Mouse (Mus musculus): ENCODE measurements around the gene Specc1. TPM values are rescaled to one million over a fixed set of nuclear protein-coding genes. Genes with fewer than 3 reads are reported as not detected.
A peak's percentile ranks its signal among the peaks of the same experiment; 100 is the strongest.

Specc1 gene
- total RNA-seq, 1 experiment, result 19.9 TPM

GRCm38 (mm10) chr11:61981285-61981684, 24.7 kb downstream of the Specc1 start:
- no peak for TF ChIP-seq MAFK (IDR thresholded peaks at IDR 0.05; ENCODE audit: insufficient read depth, low read depth, low read length)
- no peaks in the 10 kb centered on the region for H3K36me3 ChIP-seq (ENCODE audit: control insufficient read depth, insufficient read depth, low read length, poor library complexity, severe bottlenecking)
- no peak overlapping the region for H3K27ac ChIP-seq (ENCODE audit: insufficient read depth, low read depth, low read length, poor library complexity, severe bottlenecking)
- in situ Hi-C loops (cut with MboI; ENCODE audit: low sequenced_read_pairs in 2 of 2, unreplicated experiment in 2 of 2), result no loop called here
- no peak overlapping the region for H3K9ac ChIP-seq (ENCODE audit: insufficient read depth, low read depth, low read length, poor library complexity, severe bottlenecking)
- peak; percentile 43 for DNase-seq (ENCODE audit: low read depth, low spot score)
- H3K4me3 ChIP-seq (ENCODE audit: insufficient read depth in 1 of 2, low read depth in 1 of 2, low read length in 2 of 2, poor library complexity in 1 of 2, severe bottlenecking in 1 of 2), result no peak overlapping the region
- H3K4me1 ChIP-seq (ENCODE audit: control insufficient read depth in 2 of 2, insufficient read depth in 2 of 2, low read length in 2 of 2, poor library complexity in 1 of 2), result no peaks in the 10 kb centered on the region
- H3K9me3 ChIP-seq (ENCODE audit: control insufficient read depth, insufficient read depth, low read depth, low read length), result no peaks in the 10 kb centered on the region

- TF ChIP-seq MAFK (IDR thresholded peaks at IDR 0.05; ENCODE audit: insufficient read depth, low read depth, low read length), result no peak
- TF ChIP-seq ZC3H11A (IDR thresholded peaks at IDR 0.05; ENCODE audit: borderline replicate concordance, low read depth, low read length), result no peak
- no peak for TF ChIP-seq HCFC1 (IDR thresholded peaks at IDR 0.05; ENCODE audit: borderline replicate concordance, insufficient read depth, low read length)
- no peak for TF ChIP-seq ZNF384 (IDR thresholded peaks at IDR 0.05; ENCODE audit: low read depth, low read length)
- TF ChIP-seq CHD2 (IDR thresholded peaks at IDR 0.05; ENCODE audit: low read depth, low read length), result no peak
- no peak for DNase-seq (ENCODE audit: low read depth, low spot score)
- H3K36me3 ChIP-seq (ENCODE audit: control insufficient read depth, insufficient read depth, low read length, poor library complexity, severe bottlenecking), result no peaks in the 10 kb centered on the region
- no peak overlapping the region for H3K27ac ChIP-seq (ENCODE audit: insufficient read depth, low read depth, low read length, poor library complexity, severe bottlenecking)
- no peak overlapping the region for H3K9ac ChIP-seq (ENCODE audit: insufficient read depth, low read depth, low read length, poor library complexity, severe bottlenecking)
- no peaks in the 10 kb centered on the region for H3K4me1 ChIP-seq (ENCODE audit: control insufficient read depth in 2 of 2, insufficient read depth in 2 of 2, low read length in 2 of 2, poor library complexity in 1 of 2)
- in situ Hi-C loops (cut with MboI; ENCODE audit: low sequenced_read_pairs in 2 of 2, unreplicated experiment in 2 of 2), result no loop called here
- H3K9me3 ChIP-seq (ENCODE audit: control insufficient read depth, insufficient read depth, low read depth, low read length), result no peaks in the 10 kb centered on the region
- H3K4me3 ChIP-seq (ENCODE audit: insufficient read depth in 1 of 2, low read depth in 1 of 2, low read length in 2 of 2, poor library complexity in 1 of 2, severe bottlenecking in 1 of 2), result no peak overlapping the region
Measured at GRCm38 (mm10) chr11:61982828-61983227, 26.3 kb downstream of the Specc1 start.

GRCm38 (mm10) chr11:61986939-61987338, 30.4 kb downstream of the Specc1 start:
- Histone ChIP-seq H3K4me3 (ENCODE audit: insufficient read depth in 1 of 2, low read depth in 1 of 2, low read length in 2 of 2, poor library complexity in 1 of 2, severe bottlenecking in 1 of 2) (no peak overlapping the region), H3K36me3 (ENCODE audit: control insufficient read depth, insufficient read depth, low read length, poor library complexity, severe bottlenecking) (no peaks in the 10 kb centered on the region), H3K27ac (ENCODE audit: insufficient read depth, low read depth, low read length, poor library complexity, severe bottlenecking) (no peak overlapping the region), H3K4me1 (ENCODE audit: control insufficient read depth in 2 of 2, insufficient read depth in 2 of 2, low read length in 2 of 2, poor library complexity in 1 of 2) (no peaks in the 10 kb centered on the region), H3K9me3 (ENCODE audit: control insufficient read depth, insufficient read depth, low read depth, low read length) (no peaks in the 10 kb centered on the region), H3K9ac (ENCODE audit: insufficient read depth, low read depth, low read length, poor library complexity, severe bottlenecking) (no peak overlapping the region)
- TF ChIP-seq MAFK (IDR thresholded peaks at IDR 0.05; ENCODE audit: insufficient read depth, low read depth, low read length) (no peak), HCFC1 (IDR thresholded peaks at IDR 0.05; ENCODE audit: borderline replicate concordance, insufficient read depth, low read length) (no peak), ZNF384 (IDR thresholded peaks at IDR 0.05; ENCODE audit: low read depth, low read length) (no peak), CHD2 (IDR thresholded peaks at IDR 0.05; ENCODE audit: low read depth, low read length) (no peak), ZC3H11A (IDR thresholded peaks at IDR 0.05; ENCODE audit: borderline replicate concordance, low read depth, low read length) (no peak)
- in situ Hi-C loops (cut with MboI; ENCODE audit: low sequenced_read_pairs in 2 of 2, unreplicated experiment in 2 of 2), result no loop called here
- no peak for DNase-seq (ENCODE audit: low read depth, low spot score)

- no peak overlapping the region for H3K27ac ChIP-seq (ENCODE audit: insufficient read depth, low read depth, low read length, poor library complexity, severe bottlenecking)
- H3K4me3 ChIP-seq (ENCODE audit: insufficient read depth in 1 of 2, low read depth in 1 of 2, low read length in 2 of 2, poor library complexity in 1 of 2, severe bottlenecking in 1 of 2), result no peak overlapping the region
- no peak overlapping the region for H3K9ac ChIP-seq (ENCODE audit: insufficient read depth, low read depth, low read length, poor library complexity, severe bottlenecking)
- in situ Hi-C loops (cut with MboI; ENCODE audit: low sequenced_read_pairs in 2 of 2, unreplicated experiment in 2 of 2), result no loop called here
- no peaks in the 10 kb centered on the region for H3K36me3 ChIP-seq (ENCODE audit: control insufficient read depth, insufficient read depth, low read length, poor library complexity, severe bottlenecking)
- no peaks in the 10 kb centered on the region for H3K4me1 ChIP-seq (ENCODE audit: control insufficient read depth in 2 of 2, insufficient read depth in 2 of 2, low read length in 2 of 2, poor library complexity in 1 of 2)
- H3K9me3 ChIP-seq (ENCODE audit: control insufficient read depth, insufficient read depth, low read depth, low read length), result no peaks in the 10 kb centered on the region
- TF ChIP-seq CHD2 (IDR thresholded peaks at IDR 0.05; ENCODE audit: low read depth, low read length) (no peak), HCFC1 (IDR thresholded peaks at IDR 0.05; ENCODE audit: borderline replicate concordance, insufficient read depth, low read length) (no peak), MAFK (IDR thresholded peaks at IDR 0.05; ENCODE audit: insufficient read depth, low read depth, low read length) (no peak), ZC3H11A (IDR thresholded peaks at IDR 0.05; ENCODE audit: borderline replicate concordance, low read depth, low read length) (no peak), ZNF384 (IDR thresholded peaks at IDR 0.05; ENCODE audit: low read depth, low read length) (no peak)
- no peak for DNase-seq (ENCODE audit: low read depth, low spot score)
Measured at GRCm38 (mm10) chr11:61989647-61990046, 33.1 kb downstream of the Specc1 start.

GRCm38 (mm10) chr11:61991576-61991975, 35.0 kb downstream of the Specc1 start:
- DNase-seq (ENCODE audit: low read depth, low spot score), result no peak
- in situ Hi-C loops (cut with MboI; ENCODE audit: low sequenced_read_pairs in 2 of 2, unreplicated experiment in 2 of 2), result no loop called here
- Histone ChIP-seq H3K4me3 (ENCODE audit: insufficient read depth in 1 of 2, low read depth in 1 of 2, low read length in 2 of 2, poor library complexity in 1 of 2, severe bottlenecking in 1 of 2) (no peak overlapping the region), H3K9me3 (ENCODE audit: control insufficient read depth, insufficient read depth, low read depth, low read length) (no peaks in the 10 kb centered on the region), H3K9ac (ENCODE audit: insufficient read depth, low read depth, low read length, poor library complexity, severe bottlenecking) (no peak overlapping the region), H3K4me1 (ENCODE audit: control insufficient read depth in 2 of 2, insufficient read depth in 2 of 2, low read length in 2 of 2, poor library complexity in 1 of 2) (no peaks in the 10 kb centered on the region), H3K27ac (ENCODE audit: insufficient read depth, low read depth, low read length, poor library complexity, severe bottlenecking) (no peak overlapping the region), H3K36me3 (ENCODE audit: control insufficient read depth, insufficient read depth, low read length, poor library complexity, severe bottlenecking) (no peaks in the 10 kb centered on the region)
- TF ChIP-seq ZC3H11A (IDR thresholded peaks at IDR 0.05; ENCODE audit: borderline replicate concordance, low read depth, low read length) (no peak), CHD2 (IDR thresholded peaks at IDR 0.05; ENCODE audit: low read depth, low read length) (no peak), HCFC1 (IDR thresholded peaks at IDR 0.05; ENCODE audit: borderline replicate concordance, insufficient read depth, low read length) (no peak), MAFK (IDR thresholded peaks at IDR 0.05; ENCODE audit: insufficient read depth, low read depth, low read length) (no peak), ZNF384 (IDR thresholded peaks at IDR 0.05; ENCODE audit: low read depth, low read length) (no peak)
